Mouse (Mus musculus): ENCODE measurements around the gene Lmntd1. TPM values are rescaled to one million over a fixed set of nuclear protein-coding genes. Genes with fewer than 3 reads are reported as not detected.
"Not testable (repeated sequence)": the region's sequence is repeated elsewhere in the genome, so short reads cannot be mapped to it uniquely, and the experiment has no call there.

The Lmntd1 gene
- total RNA-seq, 2 experiments from 2014 or later = 2.1 to 2.3 TPM

DNA sequence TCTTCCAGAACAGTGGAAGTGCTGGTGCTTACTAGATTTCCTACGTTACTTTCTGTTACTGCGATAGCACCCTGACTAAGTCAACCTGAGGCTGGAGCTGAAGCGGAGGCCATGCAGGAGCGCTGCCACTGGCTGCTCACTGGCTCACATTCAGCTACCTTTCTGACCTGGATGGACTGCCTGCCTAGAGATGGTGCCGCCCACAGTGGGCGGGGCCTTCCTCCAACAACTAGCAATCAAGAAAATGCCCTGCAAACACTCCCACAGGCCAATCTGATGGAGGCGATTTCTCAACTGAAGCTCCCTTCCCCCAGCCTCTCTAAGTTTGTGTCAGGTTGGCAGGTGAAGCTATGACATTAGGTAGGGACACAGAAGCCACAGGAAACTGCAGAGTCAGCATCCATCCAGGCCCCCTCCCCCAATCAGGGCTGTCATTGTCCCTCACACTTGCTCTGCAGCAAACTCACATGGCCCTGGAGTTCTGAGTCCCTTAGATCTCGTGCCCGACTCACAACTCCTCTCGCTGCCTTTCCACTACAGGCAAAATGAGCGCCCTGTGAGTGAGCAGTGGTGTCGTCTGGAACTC, 252.9 kb downstream of the Lmntd1 start:
- intact Hi-C loops (cut with DNase I) = loop anchor here (2.0 kb wide), 1 partner anchor 432 kb away; no protein-coding TSS in a partner anchor
- DNase-seq (ENCODE audit: low spot score) = no peak

DNA sequence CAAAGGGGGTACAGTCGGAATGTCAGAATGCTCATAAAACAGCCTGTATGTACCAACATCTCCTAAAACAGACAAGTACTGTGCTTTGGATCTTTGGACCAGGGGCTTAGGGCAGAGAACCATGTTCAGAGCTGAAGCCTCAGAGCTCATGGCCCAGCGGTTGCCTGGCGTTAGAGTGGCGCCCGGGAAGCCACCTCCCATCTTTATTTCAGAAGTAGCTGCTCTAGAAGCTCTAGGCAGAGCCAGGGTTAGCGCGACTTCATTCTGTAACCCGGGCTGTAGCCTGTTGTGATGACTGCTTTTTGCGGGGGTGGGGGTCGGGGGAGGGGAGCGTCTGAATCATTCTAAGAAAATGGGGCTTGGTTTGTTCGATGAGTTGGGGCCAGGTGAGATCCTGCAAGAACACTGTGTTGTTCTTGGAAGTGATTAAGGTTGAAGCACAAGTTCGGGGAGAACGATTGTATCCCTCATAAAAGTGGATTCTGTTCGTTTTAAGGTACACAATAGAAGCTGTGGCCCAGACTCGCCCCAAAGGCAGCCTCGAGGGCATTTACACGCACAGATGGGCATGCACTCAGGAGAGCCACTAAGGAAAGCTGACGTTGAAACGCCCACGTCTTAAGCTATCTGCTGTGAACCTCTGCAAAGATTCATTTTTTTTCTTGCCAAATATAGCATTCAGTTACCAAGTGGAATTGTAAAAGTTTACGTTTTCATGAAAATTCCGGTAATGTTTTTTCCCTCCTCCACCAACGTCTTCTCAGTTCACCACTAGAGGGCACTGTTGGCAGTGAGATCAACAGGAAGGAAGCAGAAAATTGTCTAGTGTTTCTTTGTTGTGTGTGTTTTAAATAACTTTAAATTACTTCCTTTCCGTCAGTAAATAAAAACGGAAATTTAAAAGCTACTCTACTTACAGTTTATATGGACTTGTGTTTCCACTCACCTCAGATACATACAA, 254.4 kb downstream of the Lmntd1 start:
- DNase-seq (ENCODE audit: low spot score) = no peak
- intact Hi-C loops (cut with DNase I) = loop anchor here (2.0 kb wide), 1 partner anchor 433 kb away; no protein-coding TSS in a partner anchor

DNA sequence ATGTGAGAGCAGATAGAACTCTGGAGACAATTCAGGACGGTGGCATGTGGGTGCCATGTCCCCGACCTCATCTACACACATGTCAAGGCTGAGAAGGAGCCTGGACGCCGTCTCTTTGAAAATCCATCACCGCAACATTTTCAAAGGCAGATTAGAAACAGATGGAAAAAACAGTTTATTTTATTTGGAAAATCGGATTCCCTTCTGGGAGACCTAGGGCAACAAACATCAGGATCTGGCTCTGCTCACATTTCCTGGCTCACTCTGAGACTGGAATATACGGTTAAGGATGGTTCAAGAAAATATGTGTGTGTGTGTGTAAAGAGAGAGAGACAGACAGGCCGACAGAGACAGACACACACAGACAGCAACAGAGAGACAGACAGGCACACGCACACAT, 256.1 kb downstream of the Lmntd1 start:
- DNase-seq (ENCODE audit: low spot score) = no peak
- intact Hi-C loops (cut with DNase I) = no loop called here

DNA sequence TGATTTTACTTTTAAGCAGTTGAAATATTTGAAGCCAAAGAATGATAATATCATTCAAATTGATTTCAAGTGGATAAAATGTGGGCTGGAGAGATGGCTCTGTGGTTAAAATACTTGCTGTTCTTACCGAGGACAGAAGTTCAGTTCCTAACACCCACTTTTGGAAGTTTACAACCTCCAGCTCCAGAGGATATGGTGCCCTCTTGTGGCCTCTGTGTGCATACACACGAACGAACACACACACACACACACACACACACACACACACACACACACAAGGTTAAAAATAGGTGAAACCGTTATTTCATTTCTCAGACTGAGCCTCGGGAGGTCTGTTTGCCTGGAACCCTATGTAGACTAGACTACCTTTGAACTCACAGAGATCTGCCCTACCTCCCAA, 260.3 kb downstream of the Lmntd1 start:
- intact Hi-C loops (cut with DNase I) = no loop called here
- no peak for DNase-seq (ENCODE audit: low spot score)

DNA sequence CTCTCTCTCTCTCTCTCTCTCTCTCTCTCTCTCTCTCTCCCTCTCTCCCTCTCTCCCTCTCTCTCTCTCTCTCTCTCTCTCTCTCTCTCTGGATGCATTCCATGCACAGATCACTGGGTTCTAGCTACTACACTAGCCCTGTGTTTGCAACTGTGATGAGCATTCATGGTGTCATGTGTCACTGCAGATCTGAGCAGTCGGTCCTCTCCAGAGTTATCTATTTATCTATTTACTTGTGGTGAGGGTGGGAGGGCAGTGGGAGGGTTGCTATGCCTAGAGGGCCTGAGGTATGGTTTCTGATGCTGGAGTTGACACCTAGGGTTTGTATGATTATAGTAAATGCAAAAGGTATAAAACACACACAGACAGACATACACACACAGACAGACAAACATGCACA, 261.4 kb downstream of the Lmntd1 start:
- DNase-seq (ENCODE audit: low spot score) = no peak
- intact Hi-C loops (cut with DNase I) = no loop called here

DNA sequence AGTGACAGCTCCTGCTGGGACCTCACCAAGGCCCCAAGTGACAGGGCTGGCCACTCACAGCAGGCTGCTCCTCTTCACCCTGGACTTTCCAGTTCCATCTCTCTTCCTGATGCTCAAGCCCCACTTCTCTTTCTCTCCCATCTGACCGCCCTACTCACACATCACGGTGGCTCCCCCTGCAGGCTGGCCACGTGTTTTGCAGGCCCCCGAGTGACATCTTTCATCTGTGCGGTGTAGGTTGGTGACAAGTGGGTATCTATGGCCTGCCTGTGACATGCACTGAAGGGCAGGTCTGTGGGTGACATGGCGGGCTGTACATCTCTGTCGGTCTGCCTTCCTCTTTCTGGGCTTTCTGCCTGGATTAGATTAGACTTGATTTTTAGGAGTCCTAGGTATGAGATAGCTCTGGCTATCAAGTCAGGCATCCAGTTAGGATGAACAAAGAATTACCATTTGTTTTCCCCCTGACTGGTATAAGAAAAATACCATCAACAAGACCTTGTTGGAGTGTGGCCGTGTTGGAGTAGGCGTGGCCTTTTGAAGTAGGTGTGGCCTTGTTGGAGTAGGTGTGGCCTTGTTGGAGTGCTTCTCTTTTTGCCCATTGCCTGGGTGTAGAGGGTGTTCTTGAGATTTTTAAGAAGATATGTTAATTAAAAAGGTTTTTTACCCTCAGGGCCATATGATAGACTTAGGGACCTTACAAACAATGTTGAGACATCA, 265.8 kb downstream of the Lmntd1 start:
- intact Hi-C loops (cut with DNase I) = no loop called here
- no peak for DNase-seq (ENCODE audit: low spot score)

DNA sequence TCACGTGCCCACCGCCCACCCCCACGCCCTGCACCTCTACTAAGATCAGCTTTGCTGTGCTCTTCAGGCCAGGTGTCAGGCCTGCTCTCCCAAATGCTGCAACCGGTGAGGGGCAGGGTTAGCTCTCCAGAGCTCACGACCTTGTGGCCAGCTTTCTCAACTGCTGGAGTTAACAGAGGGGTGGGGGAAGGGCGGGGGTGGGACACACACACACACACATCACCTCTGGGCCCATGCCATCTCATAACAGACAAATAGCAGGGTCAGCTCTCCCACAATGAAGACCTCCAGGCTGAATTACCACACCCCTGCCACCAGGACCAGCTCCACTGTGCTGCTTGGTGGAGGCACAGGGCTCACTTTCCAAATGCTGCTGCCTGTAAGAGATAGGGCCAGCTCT, 266.5 kb downstream of the Lmntd1 start:
- intact Hi-C loops (cut with DNase I) = no loop called here
- no peak for DNase-seq (ENCODE audit: low spot score)

DNA sequence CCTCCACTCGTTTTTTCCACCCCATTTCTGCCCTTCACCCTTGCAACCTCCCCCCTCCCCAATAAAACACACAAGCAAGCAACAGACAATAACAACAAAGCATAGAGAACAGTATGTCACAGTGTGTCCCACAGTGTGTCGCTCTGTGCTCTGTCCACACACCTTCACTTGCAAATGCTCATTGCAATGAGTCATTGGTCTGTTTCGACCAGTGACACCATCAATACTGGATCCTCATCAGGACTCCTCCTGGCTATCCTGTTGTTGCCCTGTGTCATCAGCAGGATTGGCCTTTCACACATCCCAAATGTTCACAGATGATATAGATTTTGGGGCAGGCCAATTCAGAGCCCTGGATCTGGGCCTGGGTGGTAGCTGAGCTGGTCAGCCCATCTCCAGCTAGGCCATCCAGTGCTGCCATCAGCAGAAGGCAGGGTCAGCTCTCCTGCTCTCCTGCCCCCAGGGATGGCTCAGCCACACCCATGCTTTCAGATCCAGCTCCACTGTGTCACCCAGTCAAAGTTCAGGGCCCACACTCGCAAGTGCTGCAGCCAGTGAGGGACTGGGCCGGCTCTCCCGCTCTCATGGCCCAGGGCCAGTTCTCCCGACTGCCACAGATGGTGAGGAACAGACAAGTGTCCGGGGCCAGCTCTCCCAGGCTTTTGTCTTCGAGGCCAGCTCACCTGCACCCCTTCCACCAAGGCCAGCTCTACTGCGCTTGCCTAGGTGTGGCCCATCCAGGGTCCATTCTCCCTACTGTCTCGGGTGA, 267.1 kb downstream of the Lmntd1 start:
- intact Hi-C loops (cut with DNase I) = no loop called here
- no peak for DNase-seq (ENCODE audit: low spot score)

DNA sequence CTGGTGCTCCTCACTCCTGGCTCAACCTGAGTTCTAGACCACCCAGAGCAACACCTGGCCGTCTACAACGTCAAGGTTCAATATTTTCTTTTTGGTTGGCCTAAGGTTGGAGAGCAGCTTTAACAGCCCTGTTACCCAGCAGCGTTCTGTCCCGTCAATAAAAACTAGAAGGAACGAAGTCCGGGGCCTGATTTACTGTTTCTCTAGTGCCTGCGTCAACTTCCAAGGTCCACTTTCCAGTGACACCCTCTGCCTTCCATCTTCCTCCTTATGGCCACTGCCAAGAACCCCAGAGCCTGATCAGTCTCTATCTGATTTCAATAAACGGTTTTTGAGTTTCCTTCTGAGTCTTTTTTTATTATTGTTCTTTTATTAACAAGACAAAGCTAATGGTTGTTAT, 267.8 kb downstream of the Lmntd1 start:
- no peak for DNase-seq (ENCODE audit: low spot score)
- intact Hi-C loops (cut with DNase I) = no loop called here

DNA sequence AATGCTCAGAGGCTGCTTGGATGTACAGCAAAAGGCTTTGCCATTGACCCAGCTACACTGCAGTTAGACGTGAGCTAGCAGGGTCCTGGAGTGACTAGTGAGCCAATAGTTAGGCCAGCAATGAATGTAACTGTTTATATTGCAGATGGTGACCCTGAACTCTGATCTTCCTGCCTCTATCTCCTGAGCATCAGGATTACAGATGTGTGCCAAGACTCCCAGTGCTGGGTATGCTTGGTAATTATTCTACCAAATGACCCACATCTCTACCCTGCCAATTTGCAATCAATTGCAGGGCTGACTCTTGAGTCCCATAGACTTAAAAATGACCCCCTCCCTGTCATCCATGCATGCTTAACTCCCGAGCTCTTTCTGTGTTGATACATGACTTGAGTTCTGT, 269.4 kb downstream of the Lmntd1 start:
- DNase-seq (ENCODE audit: low spot score) = no peak
- intact Hi-C loops (cut with DNase I) = no loop called here

DNA sequence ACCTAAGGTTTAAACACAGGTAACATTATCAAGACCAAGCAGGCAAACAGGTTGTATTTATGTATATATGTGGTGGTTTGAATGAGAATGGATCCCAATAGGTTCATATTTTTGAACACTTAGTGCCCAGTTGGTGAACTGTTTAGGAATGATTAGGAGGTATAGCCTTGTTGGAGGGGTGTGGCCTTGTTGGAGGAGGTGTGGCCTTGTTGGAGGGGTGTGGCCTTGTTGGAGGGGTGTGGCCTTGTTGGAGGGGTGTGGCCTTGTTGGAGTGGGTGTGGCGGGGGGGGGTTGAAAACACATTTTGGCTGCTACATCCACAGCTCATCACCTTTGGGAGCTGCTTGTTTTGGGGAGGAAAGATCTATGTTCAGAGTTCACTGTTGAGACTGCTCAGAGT, 270.7 kb downstream of the Lmntd1 start:
- DNase-seq (ENCODE audit: low spot score) = no peak
- intact Hi-C loops (cut with DNase I) = loop anchor here (2.0 kb wide), 3 partner anchors 101 to 253 kb away; no protein-coding TSS in a partner anchor

DNA sequence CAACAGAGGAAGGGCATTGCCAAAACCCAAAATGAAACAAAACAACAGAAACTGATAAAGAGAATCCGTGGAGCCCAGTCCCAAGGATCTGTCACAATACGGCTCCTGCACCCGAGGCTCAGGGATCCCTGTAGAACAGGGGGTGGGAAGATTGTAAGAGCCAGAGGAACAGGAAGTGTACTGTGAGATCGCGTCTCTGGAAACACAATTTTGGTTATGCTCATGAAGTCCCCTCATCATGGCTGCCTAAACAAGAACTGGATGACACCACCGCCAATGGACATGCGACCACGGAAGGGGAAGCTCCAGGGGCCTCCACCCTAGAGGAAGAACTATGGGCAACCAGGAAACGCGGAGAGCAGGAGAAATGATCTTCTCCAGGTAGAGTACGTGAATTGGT, 271.3 kb downstream of the Lmntd1 start:
- intact Hi-C loops (cut with DNase I) = loop anchor here (2.0 kb wide), 3 partner anchors 100 to 252 kb away; no protein-coding TSS in a partner anchor
- DNase-seq (ENCODE audit: low spot score) = no peak

DNA sequence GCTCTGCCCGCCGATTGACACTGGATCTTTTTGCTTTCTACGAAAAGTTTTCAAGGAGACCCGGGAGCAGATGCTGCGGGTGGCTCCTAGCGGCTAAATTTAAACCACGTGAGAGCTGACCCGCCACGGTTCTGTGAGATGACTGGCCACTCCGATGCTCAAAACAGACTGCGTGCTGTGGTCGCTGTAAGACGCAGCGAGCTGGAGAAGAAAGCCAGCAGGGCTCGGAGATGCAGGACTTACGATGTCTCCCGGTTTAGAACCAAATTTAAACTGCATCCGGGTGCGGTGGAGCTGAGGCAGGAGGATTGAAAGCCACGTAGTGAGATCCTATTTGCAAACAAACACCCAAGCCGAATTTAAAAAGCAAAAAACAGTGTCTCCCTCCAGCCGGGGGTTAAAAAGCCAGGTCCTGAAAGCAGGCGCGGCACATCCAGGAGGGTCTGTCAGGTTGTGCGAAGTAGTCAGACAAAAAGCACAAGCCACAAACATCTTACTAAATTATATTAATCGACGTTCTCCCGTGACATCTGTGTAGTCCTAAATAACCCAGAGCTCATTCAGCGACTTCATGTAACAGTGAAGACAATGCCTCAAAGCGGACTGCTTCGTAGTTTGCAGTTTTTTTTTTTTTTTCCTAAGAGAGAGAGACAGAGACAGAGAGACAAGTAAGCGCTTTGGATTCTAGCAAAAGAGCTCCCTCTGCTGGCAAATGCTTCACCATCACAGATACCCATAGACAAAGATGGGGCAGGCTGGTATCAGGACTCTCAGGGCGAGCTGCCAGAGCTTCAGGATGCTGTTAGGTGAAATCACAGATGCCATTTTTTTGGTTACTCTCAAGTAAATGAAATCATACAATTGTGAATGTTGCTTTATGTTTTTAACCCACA, 272.6 kb downstream of the Lmntd1 start:
- DNase-seq (ENCODE audit: low spot score) = peak; percentile 73
- intact Hi-C loops (cut with DNase I) = loop anchor here (2.0 kb wide), 3 partner anchors 99 to 251 kb away; no protein-coding TSS in a partner anchor

DNA sequence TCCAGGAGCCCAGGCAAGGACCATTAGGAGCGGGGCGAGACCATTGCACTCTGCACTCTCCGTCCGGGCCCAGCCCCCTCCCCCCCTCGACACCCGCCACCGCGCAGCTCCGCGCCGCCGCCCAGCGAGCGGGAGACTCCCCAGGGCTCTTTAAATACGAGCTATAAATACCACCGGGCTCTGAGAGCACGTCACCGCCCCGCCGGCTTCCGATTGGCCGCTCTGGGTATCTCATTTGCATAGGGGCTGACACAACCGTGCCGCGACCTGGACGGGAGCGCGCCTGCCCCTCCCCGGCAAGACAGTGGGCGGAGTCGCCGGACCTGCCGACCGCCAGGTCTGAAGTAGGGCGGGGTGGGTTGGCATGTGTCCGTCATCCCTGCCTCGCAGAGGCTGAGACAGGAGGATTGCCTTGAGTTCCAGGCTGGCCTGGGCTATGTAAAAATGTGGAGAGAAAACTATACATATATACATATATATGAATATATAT, 273.4 kb downstream of the Lmntd1 start:
- intact Hi-C loops (cut with DNase I) = no loop called here
- DNase-seq (ENCODE audit: low spot score) = peak; percentile 96

DNA sequence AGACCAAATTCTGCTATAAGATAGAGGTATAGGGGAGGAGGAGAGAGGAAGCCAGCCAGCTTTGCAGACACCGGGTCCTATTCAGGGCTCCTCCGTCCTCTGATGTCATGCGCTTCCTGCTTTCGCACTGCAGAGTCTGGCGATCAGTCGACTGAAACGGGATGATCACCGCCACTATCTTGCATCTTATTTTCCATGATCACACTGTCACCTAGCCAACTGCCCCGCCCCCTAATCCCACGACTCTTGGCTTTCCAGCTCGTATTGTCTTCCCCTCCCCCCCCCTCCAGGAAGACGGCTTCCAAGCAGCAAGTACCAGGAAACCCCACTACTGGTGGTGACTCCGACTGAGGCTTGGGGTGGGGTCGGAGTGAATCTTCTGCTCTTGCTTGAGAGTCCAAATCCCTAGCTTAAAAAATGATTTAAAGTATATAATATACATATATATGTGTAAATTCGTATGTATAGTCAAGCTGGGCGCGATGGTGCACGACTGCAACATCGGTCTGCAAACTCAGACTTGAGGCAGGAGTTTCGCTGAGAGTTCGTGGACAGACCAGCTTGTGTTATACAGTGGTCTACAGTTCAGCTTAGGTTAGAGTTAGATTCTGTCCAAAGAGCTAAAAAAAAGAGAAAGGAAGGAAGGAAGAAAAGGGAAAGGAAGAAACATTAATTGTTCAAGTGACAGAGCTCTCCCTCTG, 274.0 kb downstream of the Lmntd1 start:
- peak; percentile 65 for DNase-seq (ENCODE audit: low spot score)
- intact Hi-C loops (cut with DNase I) = no loop called here

DNA sequence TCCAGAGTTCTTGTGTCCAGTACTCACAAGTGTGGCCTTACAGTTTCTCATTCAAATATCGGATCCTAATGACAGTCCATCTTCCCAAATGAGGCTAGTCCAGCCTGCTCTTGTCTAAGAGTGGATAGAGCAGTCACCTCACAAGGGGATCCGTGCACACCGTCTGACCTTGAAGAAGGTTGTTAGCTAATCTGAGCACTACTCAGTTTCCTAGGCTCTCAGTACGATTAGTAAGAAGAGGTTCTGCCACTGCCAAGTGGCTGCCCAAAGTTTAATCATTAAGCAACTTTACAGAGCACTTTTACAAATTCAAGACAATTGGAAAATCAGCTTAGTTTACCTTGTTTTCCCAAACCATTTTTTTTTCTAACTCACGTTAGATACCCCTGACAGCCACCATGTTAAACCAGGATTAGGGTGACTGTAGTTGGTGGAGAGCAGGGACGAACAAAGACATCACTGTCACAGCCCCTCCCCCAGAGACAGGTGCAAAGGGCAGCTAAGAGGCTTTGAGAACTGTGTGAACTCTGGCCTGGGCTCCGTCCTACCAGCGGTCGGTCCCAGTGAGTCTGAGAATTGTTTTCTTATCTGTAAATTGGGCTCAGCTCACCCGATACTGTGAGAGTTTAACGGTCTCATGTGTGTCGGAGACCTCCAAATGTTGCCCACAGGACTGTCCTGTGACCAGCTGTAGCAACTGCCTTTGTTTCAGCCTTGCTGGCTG, 275.4 kb downstream of the Lmntd1 start:
- intact Hi-C loops (cut with DNase I) = no loop called here
- no peak for DNase-seq (ENCODE audit: low spot score)

DNA sequence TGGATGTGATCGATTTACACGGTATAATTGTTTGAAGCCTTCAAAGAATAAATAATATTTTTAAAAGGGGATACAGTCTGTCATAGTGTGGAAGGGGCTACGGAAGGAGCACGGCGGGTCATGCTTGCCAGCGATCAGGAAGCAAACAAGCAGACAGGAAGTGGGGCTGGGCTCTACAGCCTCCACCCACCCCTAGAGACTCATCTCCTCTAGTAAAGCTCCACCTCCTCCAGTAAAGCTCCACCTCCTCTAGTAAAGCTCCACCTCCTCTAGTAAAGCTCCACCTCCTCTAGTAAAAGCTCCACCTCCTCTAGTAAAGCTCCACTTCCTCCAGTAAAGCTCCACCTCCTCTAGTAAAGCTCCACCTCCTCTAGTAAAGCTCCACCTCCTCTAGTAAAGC, 276.6 kb downstream of the Lmntd1 start:
- DNase-seq (ENCODE audit: low spot score); intact Hi-C loops (cut with DNase I): not testable (repeated sequence)
